Mouse (Mus musculus) 3134 (cell line): ENCODE results near the gene Tsnaxip1.
A peak's percentile ranks its signal among the peaks of the same experiment; 100 is the strongest.

Experiments used
- DNase-seq: peaks from one replicate; pipeline ENCODE4 v3.0.0-alpha.2; 2011; ENCODE audit warnings: low spot score; ENCODE audit not compliant: insufficient read length; ENCODE audit errors: extremely low read depth

The Tsnaxip1 gene

GRCm38 (mm10) chr8:105859314-105859713 is 31.8 kb downstream of the Tsnaxip1 start:
- no peak for DNase-seq

GRCm38 (mm10) chr8:105860143-105860981 is 32.8 kb downstream of the Tsnaxip1 start, which contains the start of gene Nutf2:
Gene Nutf2, plus strand, starts transcription at chr8:105860580.
- DNase-seq: peak; percentile 98

GRCm38 (mm10) chr8:105861951-105862350 is 34.4 kb downstream of the Tsnaxip1 start:
- peak; percentile 28 for DNase-seq

- no peak for DNase-seq
Measured at GRCm38 (mm10) chr8:105866364-105867029, 39.0 kb downstream of the Tsnaxip1 start.

GRCm38 (mm10) chr8:105874301-105874700 is 46.8 kb downstream of the Tsnaxip1 start:
- DNase-seq: no peak

GRCm38 (mm10) chr8:105880754-105881520 is 53.4 kb downstream of the Tsnaxip1 start, which contains the start of gene Edc4:
Gene Edc4, plus strand, starts transcription at chr8:105880881.
- peak; percentile 81 for DNase-seq

GRCm38 (mm10) chr8:105889756-105890465 is 62.4 kb downstream of the Tsnaxip1 start:
- DNase-seq: no peak

GRCm38 (mm10) chr8:105890870-105891269 is 63.3 kb downstream of the Tsnaxip1 start:
- DNase-seq: no peak

- no peak for DNase-seq
Measured at GRCm38 (mm10) chr8:105892432-105892831, 64.9 kb downstream of the Tsnaxip1 start.

GRCm38 (mm10) chr8:105893339-105893738 is 65.8 kb downstream of the Tsnaxip1 start, which contains the start of gene Nrn1l:
Gene Nrn1l, plus strand, starts transcription at chr8:105893567.
- DNase-seq: peak; percentile 59
